Mouse (Mus musculus) stomach, postnatal 0 days (tissue): ENCODE results near the gene Rgs10. TPM values are rescaled to one million over a fixed set of nuclear protein-coding genes. Genes with fewer than 3 reads are reported as not detected.
A peak's percentile ranks its signal among the peaks of the same experiment; 100 is the strongest.

ENCODE experiments used
- ATAC-seq: fragments of 200-750 bp; cut with Nextera tagmentation; 2 replicates; pipeline ENCODE4 v1.8.0; 2017; ENCODE audit not compliant: low FRiP score, low TSS enrichment
- DNase-seq: peaks from one replicate; pipeline ENCODE4 v3.0.0-alpha.2; 2016; ENCODE audit warnings: low spot score
- H3K27ac ChIP-seq: fragments of 300-500 bp; sonication (generic); replicated peaks from 2 replicates; pipeline ENCODE4 v1.5.1; 2014; ENCODE audit warnings: mild to moderate bottlenecking, control low read depth
- H3K27me3 ChIP-seq: fragments of 300-500 bp; sonication (generic); 2 replicates; pipeline ENCODE4 v1.6.1; 2014; ENCODE audit warnings: low read length; ENCODE audit not compliant: control insufficient read depth, insufficient read depth
- H3K36me3 ChIP-seq: fragments of 300-500 bp; sonication (generic); 2 replicates; pipeline ENCODE4 v1.6.1; 2014; ENCODE audit warnings: low read length, mixed read lengths; ENCODE audit not compliant: control insufficient read depth, insufficient read depth
- H3K4me1 ChIP-seq: fragments of 300-500 bp; sonication (generic); replicated peaks from 2 replicates; pipeline ENCODE4 v1.6.1; 2014; ENCODE audit warnings: antibody characterized with exemption; ENCODE audit not compliant: control insufficient read depth, insufficient read depth
- H3K4me2 ChIP-seq: fragments of 300-500 bp; sonication (generic); replicated peaks from 2 replicates; pipeline ENCODE4 v1.6.1; 2014; ENCODE audit warnings: low read depth, mild to moderate bottlenecking, control low read depth, moderate library complexity
- H3K4me3 ChIP-seq: fragments of 300-500 bp; sonication (generic); 2 replicates; pipeline ENCODE4 v1.5.1; 2014; ENCODE audit warnings: low read depth, low read length, control low read depth
- H3K9ac ChIP-seq: fragments of 300-500 bp; sonication (generic); 2 replicates; pipeline ENCODE4 v1.6.1; 2014; ENCODE audit warnings: mild to moderate bottlenecking, low read length, control low read depth, mixed read lengths
- H3K9me3 ChIP-seq: fragments of 300-500 bp; sonication (generic); 2 replicates; pipeline ENCODE4 v1.6.1; 2016; ENCODE audit warnings: low read length; ENCODE audit not compliant: control insufficient read depth
- CTCF ChIP-seq: IDR thresholded peaks from 2 replicates; pipeline ENCODE4 v1.5.1; 2016; ENCODE audit warnings: antibody characterized with exemption, low read depth, mild to moderate bottlenecking, moderate library complexity
- EP300 ChIP-seq: optimal IDR thresholded peaks from 2 replicates; pipeline ENCODE3; 2016; ENCODE audit warnings: antibody characterized with exemption
- WGBS: fragments of 180-500 bp; shearing (Covaris S2); extraction: QIAGEN DNeasy Blood & Tissue Kit; methylation state at CpG from one replicate; pipeline ENCODE4 v1.1.7; 2014; 5-methylcytosine and 5-hydroxymethylcytosine counted together
- polyA plus RNA-seq: library from polyadenylated mRNA; unstranded; fragments of >200 nt; fragmentation: Nextera tagmentation; extraction: Ambion mirVana; gene quantifications from 2 replicates; pipeline ENCODE4 v1.2.1, GENCODE M21; 2015

Rgs10 gene
- polyA plus RNA-seq, 1 experiment from 2014 or later = 24.5 TPM

- no peak for ATAC-seq
- H3K9ac ChIP-seq = no peak overlapping the region
- no peak overlapping the region for H3K27ac ChIP-seq
- no peaks in the 10 kb centered on the region for H3K9me3 ChIP-seq
- TF ChIP-seq EP300 = no peak
- TF ChIP-seq CTCF = no peak
- H3K4me3 ChIP-seq = no peak overlapping the region
- no peak for DNase-seq
- 80% methylated on average over 7 of the region's 7 CpGs for WGBS
- H3K27me3 ChIP-seq = no peaks in the 10 kb centered on the region
- no peaks in the 10 kb centered on the region for H3K4me1 ChIP-seq
- H3K36me3 ChIP-seq = no peaks in the 10 kb centered on the region
- H3K4me2 ChIP-seq = no peak overlapping the region
Observed at GRCm38 (mm10) chr7:128383189-128383725, 35.3 kb downstream of the Rgs10 start.

DNA sequence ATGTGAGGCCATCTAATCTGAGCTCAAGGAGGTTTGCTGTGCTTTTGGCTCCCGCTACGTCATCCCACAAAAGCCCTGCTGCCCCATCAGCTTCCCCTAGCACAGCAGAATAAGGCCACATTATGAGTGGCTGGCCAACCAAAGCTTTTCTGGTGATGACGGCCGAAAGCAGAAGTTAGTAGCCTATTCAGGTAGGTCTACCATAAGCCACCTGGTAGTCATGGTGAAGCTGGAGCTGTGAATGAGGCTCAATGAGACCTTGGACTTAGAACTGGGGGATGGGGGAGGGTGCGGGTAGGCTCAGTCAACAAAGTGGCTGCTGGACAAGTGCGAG, 36.1 kb downstream of the Rgs10 start:
- WGBS = 97% methylated on average over 6 of the region's 6 CpGs

DNA sequence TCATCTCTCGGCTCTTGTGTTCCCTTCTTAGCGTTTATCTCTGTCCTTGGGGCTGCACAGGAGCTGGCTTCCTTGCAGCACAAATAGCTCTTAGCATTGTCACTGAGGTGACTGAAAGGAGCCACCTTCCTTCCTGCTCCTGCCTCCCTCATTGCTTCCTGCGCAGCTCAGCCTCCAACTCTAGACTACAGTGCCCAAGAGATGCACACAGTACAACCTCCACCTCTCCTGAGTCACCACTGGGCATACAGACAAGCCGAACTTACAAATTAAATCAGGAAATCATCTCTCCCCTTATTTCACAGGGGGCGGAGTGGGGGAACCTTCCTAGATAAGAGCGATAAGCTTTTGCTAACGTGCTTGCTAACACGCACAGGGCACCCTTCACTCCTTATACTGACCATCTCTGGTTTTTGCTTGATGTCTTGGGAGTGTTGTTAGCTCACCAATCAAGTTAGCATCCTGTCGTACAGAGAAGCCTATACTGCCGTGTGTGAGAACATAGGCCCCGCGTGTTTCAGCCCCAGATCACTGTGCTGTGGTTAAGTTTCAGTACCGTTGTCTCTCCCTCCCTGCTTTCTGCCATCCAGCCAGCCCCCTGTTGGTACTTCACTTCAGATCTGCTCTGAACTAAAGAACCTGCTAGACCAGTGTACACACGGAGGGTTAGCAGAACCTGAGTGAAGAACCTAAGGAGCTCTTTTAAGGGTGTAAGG, 36.6 kb downstream of the Rgs10 start:
- no peak for ATAC-seq
- Histone ChIP-seq H3K36me3 (no peaks in the 10 kb centered on the region), H3K9me3 (no peaks in the 10 kb centered on the region), H3K4me2 (no peak overlapping the region), H3K4me1 (no peaks in the 10 kb centered on the region), H3K9ac (no peak overlapping the region), H3K4me3 (no peak overlapping the region), H3K27me3 (no peaks in the 10 kb centered on the region), H3K27ac (no peak overlapping the region)
- TF ChIP-seq EP300 (no peak), CTCF (no peak)
- WGBS = 77% methylated on average over 14 of the region's 14 CpGs
- DNase-seq = no peak

More for the DNA sequence above, 36.1 kb downstream of the Rgs10 start:
- H3K4me2 ChIP-seq = no peak overlapping the region
- ATAC-seq = no peak
- no peak overlapping the region for H3K9ac ChIP-seq
- H3K4me1 ChIP-seq = no peaks in the 10 kb centered on the region
- H3K27me3 ChIP-seq = no peaks in the 10 kb centered on the region
- H3K36me3 ChIP-seq = no peaks in the 10 kb centered on the region
- TF ChIP-seq EP300 (no peak), CTCF (no peak)
- no peak for DNase-seq
- no peaks in the 10 kb centered on the region for H3K9me3 ChIP-seq
- H3K4me3 ChIP-seq = no peak overlapping the region
- no peak overlapping the region for H3K27ac ChIP-seq

DNA sequence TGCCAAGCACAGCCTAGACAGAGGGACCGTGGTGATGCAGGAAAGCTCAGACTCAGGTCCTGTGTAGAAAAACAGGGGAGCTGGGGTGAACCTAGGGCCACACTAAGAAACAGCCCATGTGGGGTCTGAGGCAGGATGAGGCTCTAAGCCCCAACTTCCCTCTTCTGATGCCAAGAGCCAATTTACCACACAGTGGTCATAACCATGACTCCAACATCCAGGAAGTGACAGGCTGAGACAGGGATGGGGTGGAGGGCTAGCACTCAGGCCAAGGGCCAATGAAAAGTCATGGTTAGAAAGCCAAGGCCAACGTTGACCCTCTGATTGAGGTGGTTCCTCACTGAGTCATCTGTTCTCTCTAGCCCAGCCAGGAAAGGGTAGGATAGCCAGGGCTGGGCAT, 37.6 kb downstream of the Rgs10 start:
- DNase-seq = no peak
- WGBS = 94% methylated on average over 2 of the region's 2 CpGs
- H3K4me1 ChIP-seq = no peaks in the 10 kb centered on the region
- TF ChIP-seq EP300 (no peak), CTCF (no peak)
- H3K27ac ChIP-seq = no peak overlapping the region
- no peak overlapping the region for H3K9ac ChIP-seq
- H3K9me3 ChIP-seq = no peaks in the 10 kb centered on the region
- H3K4me2 ChIP-seq = no peak overlapping the region
- no peaks in the 10 kb centered on the region for H3K36me3 ChIP-seq
- H3K27me3 ChIP-seq = no peaks in the 10 kb centered on the region
- H3K4me3 ChIP-seq = no peak overlapping the region
- no peak for ATAC-seq

- H3K27me3 ChIP-seq = no peaks in the 10 kb centered on the region
- 0 out of 2 replicates have a peak overlapping the region, but pooled peaks have one; percentile 46 for H3K27ac ChIP-seq
- H3K36me3 ChIP-seq = no peaks in the 10 kb centered on the region
- no peaks in the 10 kb centered on the region for H3K4me1 ChIP-seq
- DNase-seq = no peak
- no peak overlapping the region for H3K4me3 ChIP-seq
- H3K9ac ChIP-seq = no peak overlapping the region
- WGBS = 47% methylated on average over 16 of the region's 16 CpGs
- no peak for ATAC-seq
- TF ChIP-seq EP300 = no peak
- TF ChIP-seq CTCF = no peak
- peak overlapping the region; percentile 17; the same call in 1 of the 2 replicates for H3K4me2 ChIP-seq
- H3K9me3 ChIP-seq = no peaks in the 10 kb centered on the region
Observed at GRCm38 (mm10) chr7:128379162-128379805, 39.3 kb downstream of the Rgs10 start.

DNA sequence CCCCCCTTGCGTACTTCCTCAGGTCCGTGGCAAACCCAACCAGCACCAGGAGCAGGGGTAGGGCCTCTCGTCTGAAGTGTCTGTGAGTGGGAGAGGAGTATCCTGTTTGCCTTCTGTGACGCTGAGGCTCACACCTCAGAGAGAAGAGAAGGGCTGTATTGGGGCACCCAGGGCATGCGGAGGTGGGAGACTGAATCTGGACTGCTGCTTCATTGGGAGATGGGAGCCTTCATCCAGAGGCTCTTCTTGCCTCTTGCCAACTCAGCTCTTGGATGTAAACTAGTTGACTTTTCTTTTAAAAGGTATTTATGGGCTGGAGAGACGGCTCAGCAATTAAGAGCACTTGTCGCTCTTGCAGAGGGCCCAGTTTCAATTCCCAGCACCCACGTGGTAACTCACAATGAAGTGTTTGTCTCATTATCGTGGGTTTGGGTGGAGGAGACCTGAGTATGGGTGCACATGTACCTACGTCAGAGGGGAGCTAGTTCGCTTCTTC, 42.3 kb downstream of the Rgs10 start:
- Histone ChIP-seq H3K9me3 (no peaks in the 10 kb centered on the region), H3K9ac (no peak overlapping the region), H3K4me2 (no peak overlapping the region), H3K4me3 (no peak overlapping the region), H3K27ac (no peak overlapping the region), H3K27me3 (no peaks in the 10 kb centered on the region), H3K4me1 (no peaks in the 10 kb centered on the region), H3K36me3 (no peaks in the 10 kb centered on the region)
- no peak for DNase-seq
- 80% methylated on average over 11 of the region's 11 CpGs for WGBS
- ATAC-seq = no peak
- TF ChIP-seq CTCF = no peak
- TF ChIP-seq EP300 = no peak
